Mouse (Mus musculus) lung, adult 2 months (tissue): ENCODE data around the gene Ubiad1.

Experiments used
- CTCF ChIP-seq: fragments of 200-500 bp; IDR thresholded peaks from 2 replicates; pipeline ENCODE4 v1.5.1; 2011; ENCODE audit warnings: mild to moderate bottlenecking, low read length, control low read depth; ENCODE audit not compliant: insufficient read depth
- POLR2A ChIP-seq: fragments of 200-500 bp; IDR thresholded peaks from 2 replicates; pipeline ENCODE4 v1.6.1; 2011; ENCODE audit warnings: low read depth, mild to moderate bottlenecking, control low read depth, low read length, borderline replicate concordance; ENCODE audit errors: extremely low read depth

- TF ChIP-seq CTCF (no peak), POLR2A (no peak)
Observed at GRCm38 (mm10) chr4:148471363-148471806, 26.8 kb upstream of the Ubiad1 start.
